Mouse (Mus musculus): Measurements from ENCODE around the gene Zfhx3. TPM values are rescaled to one million over a fixed set of nuclear protein-coding genes. Genes with fewer than 3 reads are reported as not detected.
A peak's percentile ranks its signal among the peaks of the same experiment; 100 is the strongest.

The Zfhx3 gene
- total RNA-seq, 1 experiment from 2014 or later, result 2.3 TPM

GRCm38 (mm10) chr8:108803017-108803416 is 860.6 kb downstream of the Zfhx3 start:
- no peak for ATAC-seq (replicated peaks; ENCODE audit: insufficient number of reproducible peaks, low FRiP score, low TSS enrichment, poor library complexity, severe bottlenecking)

DNA sequence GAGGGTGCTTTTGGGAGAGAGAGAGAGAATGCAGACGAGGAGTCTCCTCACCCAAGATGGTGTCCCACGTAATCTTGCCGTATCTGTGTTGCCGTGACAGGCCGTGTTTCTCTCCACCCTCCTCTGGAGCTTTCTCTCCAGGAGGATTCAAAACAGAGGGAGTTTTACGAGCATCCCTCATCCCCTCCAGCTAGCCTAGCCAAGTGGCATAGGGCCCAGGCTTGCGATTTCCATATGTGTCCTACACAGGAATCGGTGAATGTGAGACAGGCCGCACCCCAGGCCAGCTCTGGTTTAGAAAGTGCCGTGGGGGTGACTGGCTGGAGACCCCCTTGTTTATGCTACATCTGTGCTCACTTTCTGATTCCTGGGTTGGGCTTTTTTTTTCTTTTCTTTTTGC is 869.2 kb downstream of the Zfhx3 start:
- no peak for ATAC-seq (replicated peaks; ENCODE audit: insufficient number of reproducible peaks, low FRiP score, low TSS enrichment, poor library complexity, severe bottlenecking)

DNA sequence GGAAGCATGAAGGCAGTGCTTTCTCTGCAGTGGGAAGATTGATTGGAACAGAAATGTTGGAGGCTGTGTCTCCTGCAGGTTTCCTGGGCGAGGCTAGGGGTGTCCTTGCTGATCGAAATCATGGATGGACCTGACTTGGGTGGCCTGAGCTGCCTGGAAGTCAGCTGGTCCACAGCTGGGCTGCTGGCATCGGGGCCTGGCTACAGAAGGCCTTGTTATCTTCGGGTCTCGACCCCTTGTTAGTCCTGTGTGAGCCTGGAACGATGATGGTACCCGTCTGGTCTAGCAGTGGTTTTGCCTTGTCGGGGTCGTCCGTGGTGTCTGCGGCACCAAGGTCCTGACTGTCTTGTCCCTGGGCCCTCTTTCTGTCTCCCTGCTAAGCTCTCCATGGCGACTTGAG is 870.9 kb downstream of the Zfhx3 start:
- no peak for ATAC-seq (replicated peaks; ENCODE audit: insufficient number of reproducible peaks, low FRiP score, low TSS enrichment, poor library complexity, severe bottlenecking)

- ATAC-seq (replicated peaks; ENCODE audit: insufficient number of reproducible peaks, low FRiP score, low TSS enrichment, poor library complexity, severe bottlenecking), result no peak
Measured at GRCm38 (mm10) chr8:108819271-108819671, 876.8 kb downstream of the Zfhx3 start.

- ATAC-seq (replicated peaks; ENCODE audit: insufficient number of reproducible peaks, low FRiP score, low TSS enrichment, poor library complexity, severe bottlenecking), result no peak
Measured at GRCm38 (mm10) chr8:108819826-108820225, 877.4 kb downstream of the Zfhx3 start.

- peak; percentile 71 for ATAC-seq (replicated peaks; ENCODE audit: insufficient number of reproducible peaks, low FRiP score, low TSS enrichment, poor library complexity, severe bottlenecking)
Measured at GRCm38 (mm10) chr8:108820634-108821033, 878.2 kb downstream of the Zfhx3 start.

GRCm38 (mm10) chr8:108822841-108823266 is 880.4 kb downstream of the Zfhx3 start:
- ATAC-seq (replicated peaks; ENCODE audit: insufficient number of reproducible peaks, low FRiP score, low TSS enrichment, poor library complexity, severe bottlenecking), result peak; percentile 32; the same call in 1 of the 2 replicates

GRCm38 (mm10) chr8:108824049-108824448 is 881.6 kb downstream of the Zfhx3 start:
- ATAC-seq (replicated peaks; ENCODE audit: insufficient number of reproducible peaks, low FRiP score, low TSS enrichment, poor library complexity, severe bottlenecking), result no peak

- no peak for ATAC-seq (replicated peaks; ENCODE audit: insufficient number of reproducible peaks, low FRiP score, low TSS enrichment, poor library complexity, severe bottlenecking)
Measured at GRCm38 (mm10) chr8:108826414-108826813, 884.0 kb downstream of the Zfhx3 start.

DNA sequence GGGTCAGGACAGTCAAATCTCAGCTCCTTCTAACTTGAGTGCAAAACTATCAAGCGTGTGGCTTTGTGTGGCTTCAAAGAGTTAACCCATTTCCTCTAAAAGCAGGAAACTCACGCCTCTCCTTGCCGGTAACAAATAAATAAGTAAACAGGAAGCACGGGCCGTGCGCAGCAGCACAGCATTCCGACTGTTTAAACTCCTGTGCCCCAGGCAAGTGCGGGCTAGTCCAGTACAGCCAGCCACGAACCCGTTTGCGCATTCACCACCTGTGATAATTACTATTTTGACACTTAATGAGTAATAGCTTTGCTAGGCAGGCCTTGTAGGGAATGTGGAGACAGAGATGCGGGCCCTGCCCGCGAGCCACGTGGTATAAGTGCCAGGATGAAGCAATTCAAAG is 885.0 kb downstream of the Zfhx3 start:
- ATAC-seq (replicated peaks; ENCODE audit: insufficient number of reproducible peaks, low FRiP score, low TSS enrichment, poor library complexity, severe bottlenecking), result no peak

- no peak for ATAC-seq (replicated peaks; ENCODE audit: insufficient number of reproducible peaks, low FRiP score, low TSS enrichment, poor library complexity, severe bottlenecking)
Measured at GRCm38 (mm10) chr8:108829305-108829717, 886.9 kb downstream of the Zfhx3 start.

GRCm38 (mm10) chr8:108835143-108835542 is 892.7 kb downstream of the Zfhx3 start:
- ATAC-seq (replicated peaks; ENCODE audit: insufficient number of reproducible peaks, low FRiP score, low TSS enrichment, poor library complexity, severe bottlenecking), result no peak

DNA sequence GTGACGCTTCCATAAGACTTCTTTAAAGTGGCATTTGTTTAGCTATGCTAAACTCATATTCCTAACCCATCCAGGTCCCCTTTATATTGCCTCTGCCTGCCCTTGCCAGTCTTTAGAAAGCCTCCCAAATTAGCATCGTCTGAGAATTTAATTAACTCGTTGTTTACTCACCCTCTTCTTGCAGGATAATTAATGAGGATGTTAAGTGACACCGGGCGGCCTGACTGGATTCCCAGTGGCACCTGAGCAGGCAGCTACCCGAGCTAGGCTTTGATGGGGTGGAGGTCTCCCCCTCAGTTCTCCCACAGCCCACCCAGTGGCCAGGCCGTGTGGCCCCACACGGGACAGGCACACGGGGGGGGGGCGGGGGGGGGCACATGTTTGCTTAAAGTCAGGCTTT is 895.3 kb downstream of the Zfhx3 start:
- no peak for ATAC-seq (replicated peaks; ENCODE audit: insufficient number of reproducible peaks, low FRiP score, low TSS enrichment, poor library complexity, severe bottlenecking)

- no peak for ATAC-seq (replicated peaks; ENCODE audit: insufficient number of reproducible peaks, low FRiP score, low TSS enrichment, poor library complexity, severe bottlenecking)
Measured at GRCm38 (mm10) chr8:108838761-108839160, 896.3 kb downstream of the Zfhx3 start.

- ATAC-seq (replicated peaks; ENCODE audit: insufficient number of reproducible peaks, low FRiP score, low TSS enrichment, poor library complexity, severe bottlenecking), result no peak
Measured at GRCm38 (mm10) chr8:108842307-108842706, 899.9 kb downstream of the Zfhx3 start.

- no peak for ATAC-seq (replicated peaks; ENCODE audit: insufficient number of reproducible peaks, low FRiP score, low TSS enrichment, poor library complexity, severe bottlenecking)
Measured at GRCm38 (mm10) chr8:108846174-108846573, 903.7 kb downstream of the Zfhx3 start.

GRCm38 (mm10) chr8:108846827-108847226 is 904.4 kb downstream of the Zfhx3 start:
- ATAC-seq (replicated peaks; ENCODE audit: insufficient number of reproducible peaks, low FRiP score, low TSS enrichment, poor library complexity, severe bottlenecking), result no peak

DNA sequence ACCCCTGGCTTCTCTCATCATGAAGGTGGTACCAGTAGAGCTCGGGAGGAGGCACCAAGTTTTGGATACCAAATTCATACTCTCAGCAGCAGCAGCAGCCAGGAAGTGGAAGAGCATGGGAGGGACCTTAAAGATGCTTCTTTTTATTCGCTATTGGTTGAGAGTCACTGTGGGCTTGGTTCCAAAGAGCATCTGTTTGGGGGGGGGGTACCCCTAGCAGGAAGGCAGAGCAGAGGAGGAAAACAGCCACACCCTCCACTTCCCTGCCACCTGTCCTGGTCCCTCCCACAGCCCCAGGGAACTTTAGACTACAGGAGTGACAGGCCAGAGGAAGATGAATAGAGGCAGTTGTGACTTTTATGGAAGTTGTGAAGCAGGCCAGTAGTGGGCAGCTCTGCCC is 904.9 kb downstream of the Zfhx3 start:
- ATAC-seq (replicated peaks; ENCODE audit: insufficient number of reproducible peaks, low FRiP score, low TSS enrichment, poor library complexity, severe bottlenecking), result no peak

GRCm38 (mm10) chr8:108848484-108848883 is 906.0 kb downstream of the Zfhx3 start:
- peak; percentile 72 for ATAC-seq (replicated peaks; ENCODE audit: insufficient number of reproducible peaks, low FRiP score, low TSS enrichment, poor library complexity, severe bottlenecking)

- no peak for ATAC-seq (replicated peaks; ENCODE audit: insufficient number of reproducible peaks, low FRiP score, low TSS enrichment, poor library complexity, severe bottlenecking)
Measured at GRCm38 (mm10) chr8:108853028-108853427, 910.6 kb downstream of the Zfhx3 start.

- ATAC-seq (replicated peaks; ENCODE audit: insufficient number of reproducible peaks, low FRiP score, low TSS enrichment, poor library complexity, severe bottlenecking), result no peak
Measured at GRCm38 (mm10) chr8:108854444-108855102, 912.1 kb downstream of the Zfhx3 start.

Data from monocyte, adult 5-6 weeks (primary cell).